Mouse (Mus musculus) embryo, embryonic 10 days (tissue): ENCODE data around the gene Vars.
"Not testable (repeated sequence)": the region's sequence is repeated elsewhere in the genome, so short reads cannot be mapped to it uniquely, and the experiment has no call there.

Source experiments
- DNase-seq: peaks from one replicate; pipeline ENCODE4 v3.0.0-alpha.2; 2015; ENCODE audit warnings: low spot score

The Vars gene

DNA sequence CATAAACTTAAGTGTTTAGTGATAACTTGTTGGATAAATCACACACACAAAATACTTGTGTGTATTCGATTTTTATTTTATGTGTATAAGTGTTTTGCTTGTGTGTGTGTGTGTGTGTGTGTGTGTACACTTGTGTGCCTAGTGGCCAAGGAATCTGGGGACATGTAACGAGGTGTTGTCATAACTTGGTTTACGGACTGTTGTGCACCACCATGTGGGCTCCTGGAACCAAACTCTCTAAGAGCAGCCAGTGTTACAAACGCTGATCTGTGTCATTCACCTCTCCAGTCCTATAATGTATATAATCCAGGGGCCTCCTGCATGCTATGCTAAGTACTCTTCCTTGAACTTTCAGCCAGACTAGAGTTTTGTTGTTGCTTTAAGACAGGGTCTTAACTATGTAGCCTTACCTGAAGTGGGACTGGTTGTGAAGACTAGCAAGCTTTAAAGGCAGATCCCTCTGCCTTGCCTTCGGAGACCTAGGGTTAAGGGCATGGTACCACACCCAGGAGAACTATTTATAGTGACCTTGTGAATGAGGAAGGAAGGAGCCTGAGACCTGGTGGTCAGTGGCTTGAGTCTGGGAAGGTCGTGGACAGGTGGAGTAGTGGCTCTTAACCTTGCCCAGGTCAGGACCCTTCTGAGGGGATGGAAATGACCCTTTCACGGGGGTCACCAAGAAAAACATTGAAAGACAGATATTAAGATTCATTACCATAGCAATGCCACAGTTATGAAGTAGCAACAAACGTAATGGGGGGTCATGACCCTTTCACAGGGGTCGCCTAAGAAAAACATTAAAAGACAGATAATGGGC lies 2.4 kb downstream of the Vars start:
- DNase-seq, result no peak

DNA sequence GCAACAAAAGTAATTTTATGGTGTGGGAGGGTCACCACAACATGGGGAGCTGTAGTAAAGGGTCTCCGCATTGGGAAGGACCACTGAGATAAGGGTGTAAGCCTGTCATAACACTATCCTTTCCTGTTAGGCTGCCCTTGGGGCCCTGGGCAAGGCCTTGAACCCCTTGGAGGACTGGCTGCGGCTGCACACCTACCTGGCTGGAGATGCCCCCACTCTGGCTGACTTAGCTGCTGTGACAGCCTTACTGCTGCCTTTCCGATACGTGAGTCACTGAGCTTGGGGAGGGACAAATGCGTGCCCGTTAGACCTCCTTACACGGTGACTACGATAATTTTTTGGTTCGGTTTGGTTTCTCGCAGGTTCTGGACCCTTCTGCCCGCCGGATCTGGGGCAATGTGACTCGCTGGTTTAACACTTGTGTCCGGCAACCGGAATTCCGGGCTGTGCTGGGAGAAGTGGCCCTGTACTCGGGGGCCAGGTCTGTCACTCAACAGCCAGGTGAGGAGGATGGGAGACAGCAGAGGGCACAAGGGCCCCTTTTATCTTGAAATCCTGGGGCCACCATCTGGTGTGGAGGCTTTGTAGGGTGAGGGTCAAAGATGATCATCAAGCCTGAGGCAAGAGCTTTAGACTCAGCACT lies 3.4 kb downstream of the Vars start:
- no peak for DNase-seq

- no peak for DNase-seq
Observed at GRCm38 (mm10) chr17:35005158-35005557, 4.4 kb downstream of the Vars start.

DNA sequence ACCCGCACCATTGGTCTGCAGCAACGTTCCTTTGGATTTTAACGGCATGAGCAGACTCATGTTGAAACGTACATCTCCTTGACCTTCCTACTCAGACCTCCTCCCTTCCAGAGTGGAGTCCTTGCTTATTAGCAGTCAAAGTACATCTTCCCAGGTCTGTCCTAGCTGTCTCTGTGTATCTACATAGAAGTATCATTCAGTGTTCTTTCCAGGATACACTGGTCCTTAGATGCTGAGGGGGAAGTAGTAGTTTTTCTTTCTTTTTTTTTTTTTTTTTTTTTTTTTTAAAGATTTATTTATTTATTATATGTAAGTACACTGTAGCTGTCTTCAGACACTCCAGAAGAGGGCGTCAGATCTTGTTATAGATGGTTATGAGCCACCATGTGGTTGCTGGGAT lies 5.1 kb downstream of the Vars start:
- not testable (repeated sequence) for DNase-seq

GRCm38 (mm10) chr17:35007387-35007991 lies 6.7 kb downstream of the Vars start:
- no peak for DNase-seq

- no peak for DNase-seq
Observed at GRCm38 (mm10) chr17:35009586-35009985, 8.8 kb downstream of the Vars start.

- DNase-seq, result no peak
Observed at GRCm38 (mm10) chr17:35011440-35011839, 10.7 kb downstream of the Vars start.

GRCm38 (mm10) chr17:35012430-35012829 lies 11.6 kb downstream of the Vars start:
- DNase-seq, result no peak

DNA sequence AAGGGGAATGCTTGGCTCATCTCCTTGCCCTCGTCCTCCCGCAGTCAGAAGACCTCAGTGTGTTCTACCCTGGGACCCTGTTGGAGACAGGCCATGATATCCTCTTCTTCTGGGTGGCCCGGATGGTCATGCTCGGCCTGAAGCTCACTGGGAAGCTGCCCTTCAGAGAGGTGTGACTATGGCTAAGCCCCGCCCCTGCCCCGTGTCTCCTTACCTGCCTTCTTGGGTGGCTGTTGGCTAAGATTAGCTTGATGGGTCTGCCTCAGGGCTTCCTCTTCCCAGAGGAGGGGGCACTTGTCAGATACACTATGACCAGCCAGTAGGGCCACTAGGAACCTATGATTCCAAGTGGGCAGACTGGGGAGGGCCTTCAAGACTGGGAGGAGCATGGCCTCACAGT lies 12.4 kb downstream of the Vars start:
- no peak for DNase-seq

DNA sequence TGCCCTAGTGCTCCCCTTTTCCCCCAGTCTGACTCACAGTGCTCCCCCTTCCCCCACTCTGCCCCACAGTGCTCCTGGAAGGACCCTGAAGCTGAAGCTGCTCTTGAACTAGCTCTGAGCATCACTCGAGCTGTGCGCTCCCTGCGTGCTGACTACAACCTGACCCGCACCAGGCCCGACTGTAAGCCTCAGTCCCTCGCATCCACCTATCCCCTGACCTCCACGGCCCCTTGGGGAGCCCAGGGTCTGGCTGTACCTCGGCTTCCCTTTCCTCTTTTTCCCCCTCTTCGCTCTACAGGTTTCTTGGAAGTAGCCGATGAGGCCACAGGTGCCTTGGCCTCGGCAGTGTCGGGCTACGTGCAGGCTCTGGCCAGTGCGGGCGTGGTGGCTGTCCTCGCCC lies 14.5 kb downstream of the Vars start:
- no peak for DNase-seq

DNA sequence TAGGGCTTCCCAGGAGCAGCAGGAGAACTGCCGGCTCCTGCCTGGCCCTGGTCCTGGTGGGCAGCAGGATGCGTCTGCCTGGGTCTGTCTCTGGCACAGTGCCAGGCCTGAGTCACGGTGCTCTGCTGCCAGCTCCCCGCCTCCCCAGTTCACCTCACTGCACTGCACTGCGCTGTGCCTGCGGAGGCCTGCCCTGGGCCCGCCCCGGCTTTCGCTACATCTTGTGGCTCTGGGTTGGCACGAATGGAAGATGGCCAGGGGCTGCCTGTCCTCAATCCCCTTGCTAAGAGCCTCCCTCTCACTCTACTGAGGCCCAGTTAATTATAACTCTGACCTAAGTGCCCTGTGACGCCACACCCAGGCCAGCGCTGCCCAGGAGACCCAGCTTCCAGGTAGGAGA lies 15.6 kb downstream of the Vars start, which contains the start of gene Vwa7:
Vwa7 (plus strand) TSS at position 204 of the 400 bp plus-strand sequence.
- DNase-seq, result no peak

- DNase-seq, result no peak
Observed at GRCm38 (mm10) chr17:35016791-35017705, 16.3 kb downstream of the Vars start.

- no peak for DNase-seq
Observed at GRCm38 (mm10) chr17:35017706-35018030, 16.9 kb downstream of the Vars start.

DNA sequence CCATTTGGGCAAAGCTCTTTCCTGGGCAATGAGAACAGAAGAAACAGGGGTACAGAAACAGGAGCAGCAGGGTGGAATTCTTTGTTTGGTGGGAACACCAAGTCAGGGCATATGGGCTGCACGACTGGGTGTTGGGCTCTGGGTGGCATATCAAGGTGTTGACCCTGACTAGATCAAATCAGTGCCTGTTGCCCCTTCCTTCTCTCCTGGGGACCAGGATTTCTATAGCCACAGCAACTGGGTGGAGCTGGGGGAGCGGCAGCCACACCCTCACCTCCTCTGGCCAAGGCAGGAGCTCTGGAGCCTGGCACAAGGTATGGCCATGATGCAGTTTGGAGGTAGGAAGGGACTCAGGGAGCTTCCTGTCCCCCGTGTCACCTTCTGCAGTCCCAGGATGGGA lies 17.4 kb downstream of the Vars start:
- DNase-seq, result no peak

DNA sequence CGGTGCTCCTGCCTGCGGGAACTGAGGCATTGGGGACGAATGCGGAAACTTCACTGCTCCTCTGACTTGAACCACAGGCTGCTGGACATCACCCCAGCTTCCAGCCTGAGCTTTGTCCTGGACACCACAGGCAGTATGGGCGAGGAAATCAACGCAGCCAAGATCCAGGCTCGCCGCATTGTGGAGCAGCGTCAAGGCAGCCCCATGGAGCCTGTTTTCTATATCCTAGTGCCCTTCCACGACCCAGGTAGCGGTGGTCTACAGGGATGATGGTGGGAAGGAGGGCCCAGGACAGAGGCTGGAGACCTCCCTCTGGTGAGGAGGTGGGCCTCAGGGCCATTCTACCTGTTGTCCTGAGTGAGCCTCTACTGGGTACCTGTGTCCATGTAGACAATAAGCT lies 19.1 kb downstream of the Vars start:
- DNase-seq, result no peak

DNA sequence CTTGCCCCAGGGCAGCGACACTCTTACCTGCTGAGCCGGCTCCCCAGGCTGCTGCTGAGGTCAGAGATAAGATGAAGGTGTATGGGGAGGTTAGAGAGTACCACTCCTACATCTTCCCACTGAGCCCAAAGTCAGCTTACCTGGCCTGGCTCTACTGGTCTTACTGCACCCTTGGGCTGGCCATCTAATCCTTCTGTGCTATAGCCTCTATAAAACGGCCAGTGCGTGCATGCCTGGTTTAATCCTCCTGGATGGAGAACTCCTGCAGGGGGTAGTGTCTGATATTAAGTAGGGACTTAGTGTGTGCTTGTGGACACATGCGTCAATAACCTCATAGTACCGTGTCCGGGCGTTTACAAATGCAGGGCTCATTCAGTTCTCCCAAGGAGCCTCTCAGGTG lies 19.8 kb downstream of the Vars start:
- DNase-seq, result no peak

DNA sequence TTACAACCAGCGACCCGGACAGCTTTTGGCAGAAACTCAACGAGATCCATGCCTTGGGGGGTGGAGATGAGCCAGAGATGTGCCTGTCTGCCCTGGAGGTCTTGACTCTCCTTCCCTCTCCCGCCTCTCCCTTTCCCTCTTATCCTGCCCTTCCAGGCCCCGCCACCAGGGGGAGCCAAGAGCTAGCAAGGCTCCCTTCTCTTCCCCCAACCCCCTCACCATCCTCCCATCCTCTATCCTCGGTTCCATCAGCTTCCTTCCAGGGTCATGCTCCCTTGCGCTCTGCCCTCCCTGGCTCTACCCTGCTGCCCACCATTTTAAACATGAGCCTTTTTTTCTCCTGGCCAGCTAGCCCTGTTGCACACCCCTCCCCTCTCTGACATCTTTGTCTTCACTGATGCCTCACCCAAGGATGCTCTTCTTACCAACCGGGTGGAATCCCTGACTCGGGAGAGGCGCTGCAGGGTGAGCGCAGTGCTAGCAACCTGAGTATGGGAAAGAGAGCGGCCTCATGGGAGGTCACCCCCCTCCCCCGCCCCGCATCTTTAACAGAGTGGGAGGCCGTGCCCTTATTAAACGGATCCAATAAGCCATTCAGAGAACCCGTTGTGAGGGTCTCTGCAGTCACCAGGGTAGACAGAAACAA lies 20.5 kb downstream of the Vars start:
- peak; percentile 87 for DNase-seq

DNA sequence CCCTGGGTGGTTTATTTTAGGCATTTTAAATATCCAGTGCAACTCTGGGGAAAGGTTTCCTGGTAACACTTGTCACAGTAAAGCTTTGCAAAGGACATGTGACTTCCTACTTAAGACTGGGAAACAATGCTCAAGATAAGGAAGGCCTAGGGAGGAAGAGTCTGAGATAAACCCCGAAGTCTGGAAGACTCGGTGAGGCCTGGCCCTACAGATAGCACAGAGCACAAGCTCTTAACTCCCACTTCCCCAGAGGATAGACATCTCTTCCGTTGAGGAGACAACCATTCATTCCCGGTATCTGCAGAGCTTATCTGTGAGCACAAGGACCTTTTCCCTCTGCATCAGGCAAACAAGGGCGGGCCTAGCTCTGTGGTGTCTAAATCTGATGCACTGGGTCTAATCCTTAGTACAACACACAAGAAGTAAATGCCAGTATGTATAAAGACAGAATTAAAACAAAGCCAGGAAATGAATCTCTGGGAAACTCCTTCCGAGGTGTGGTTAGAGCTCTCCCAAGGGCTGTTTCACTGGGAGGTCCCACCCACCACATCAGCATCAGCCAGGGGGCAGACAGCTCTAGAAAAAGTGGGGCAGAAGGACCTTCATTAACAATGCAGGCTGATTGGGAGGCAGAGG lies 21.2 kb downstream of the Vars start:
- no peak for DNase-seq

DNA sequence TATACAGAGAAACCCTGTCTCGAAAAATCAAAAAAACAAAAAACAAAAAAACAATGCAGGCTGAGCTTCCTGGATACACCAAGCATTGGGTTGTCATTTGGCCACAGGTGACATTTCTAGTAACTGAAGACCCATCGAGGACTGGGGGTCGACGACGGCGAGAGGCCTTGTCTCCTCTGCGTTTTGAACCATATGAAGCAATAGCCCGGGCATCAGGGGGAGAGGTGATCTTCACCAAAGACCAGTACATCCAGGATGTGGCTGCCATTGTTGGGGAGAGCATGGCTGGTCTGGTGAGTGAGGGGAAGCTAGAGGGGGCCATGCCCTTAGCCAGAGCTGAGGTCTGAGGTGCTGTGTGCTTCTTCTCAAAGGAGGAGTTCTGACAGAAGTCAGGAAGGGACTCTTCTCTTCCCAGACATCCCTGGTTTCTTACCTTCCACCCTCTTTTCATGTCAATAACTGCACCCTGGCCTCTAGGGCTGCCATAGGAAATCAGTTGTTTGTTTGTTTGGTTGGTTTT lies 21.8 kb downstream of the Vars start:
- DNase-seq, result no peak

GRCm38 (mm10) chr17:35023221-35023620 lies 22.4 kb downstream of the Vars start:
- no peak for DNase-seq

DNA sequence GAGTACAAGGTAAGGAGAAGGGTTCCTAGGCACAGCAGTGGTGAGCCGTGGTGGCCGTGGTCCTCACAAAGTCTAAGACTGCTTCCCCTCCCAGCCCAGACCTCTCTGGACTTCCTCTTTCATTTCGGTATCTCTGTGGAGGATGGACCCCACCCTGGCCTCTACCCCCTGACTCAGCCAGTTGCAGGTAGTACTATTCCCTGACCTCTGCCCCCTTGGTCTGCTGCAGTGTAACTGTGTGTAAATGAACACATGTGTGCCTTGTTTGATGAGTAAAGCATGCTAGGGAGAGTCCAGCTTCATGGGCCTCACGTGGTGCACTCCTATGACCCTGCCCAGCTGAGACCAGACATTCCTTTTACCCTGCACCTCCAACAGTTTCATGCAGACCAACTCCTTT lies 23.0 kb downstream of the Vars start:
- no peak for DNase-seq
